Mouse (Mus musculus) testis, adult 2 months (tissue): ENCODE data around the gene Gucy2g. TPM values are rescaled to one million over a fixed set of nuclear protein-coding genes. Genes with fewer than 3 reads are reported as not detected.
A peak's percentile ranks its signal among the peaks of the same experiment; 100 is the strongest.

Experiments used
- H3K27ac ChIP-seq: fragments of 200-500 bp; 2 replicates; pipeline ENCODE4 v1.5.1; 2012; ENCODE audit warnings: low read depth, low read length; ENCODE audit not compliant: control insufficient read depth, insufficient read depth
- H3K27me3 ChIP-seq: fragments of 200-500 bp; 2 replicates; pipeline ENCODE4 v1.6.1; 2012; ENCODE audit warnings: mild to moderate bottlenecking, low read length, moderate library complexity; ENCODE audit not compliant: control insufficient read depth, insufficient read depth
- H3K36me3 ChIP-seq: fragments of 200-500 bp; 2 replicates; pipeline ENCODE4 v1.6.1; 2012; ENCODE audit warnings: mild to moderate bottlenecking, low read length; ENCODE audit not compliant: control insufficient read depth, insufficient read depth
- H3K4me1 ChIP-seq: fragments of 200-500 bp; 2 replicates; pipeline ENCODE4 v1.6.1; 2012; ENCODE audit warnings: low read length; ENCODE audit not compliant: control insufficient read depth, insufficient read depth
- H3K4me3 ChIP-seq: fragments of 200-500 bp; 2 replicates; pipeline ENCODE4 v1.5.1; 2012; ENCODE audit warnings: low read depth, mild to moderate bottlenecking, low read length, moderate library complexity, mixed read lengths; ENCODE audit not compliant: control insufficient read depth
- CTCF ChIP-seq: fragments of 200-500 bp; IDR thresholded peaks from 2 replicates; pipeline ENCODE4 v1.5.1; 2012; ENCODE audit warnings: low read depth, mild to moderate bottlenecking, inconsistent platforms, low read length, moderate library complexity; ENCODE audit not compliant: control insufficient read depth, insufficient read depth, insufficient replicate concordance
- POLR2A ChIP-seq: fragments of 200-500 bp; IDR thresholded peaks from 2 replicates; pipeline ENCODE4 v1.6.1; 2012; ENCODE audit warnings: low read depth, mild to moderate bottlenecking, inconsistent platforms, low read length, moderate library complexity; ENCODE audit not compliant: control insufficient read depth
- polyA plus RNA-seq: library from polyadenylated mRNA; depleted of rRNA; stranded (reverse); fragments of >200 nt; gene quantifications from 2 replicates; pipeline ENCODE4 v1.2.3, GENCODE M21; 2012

Gene Gucy2g
- polyA plus RNA-seq, 1 experiment = 1.9 TPM

DNA sequence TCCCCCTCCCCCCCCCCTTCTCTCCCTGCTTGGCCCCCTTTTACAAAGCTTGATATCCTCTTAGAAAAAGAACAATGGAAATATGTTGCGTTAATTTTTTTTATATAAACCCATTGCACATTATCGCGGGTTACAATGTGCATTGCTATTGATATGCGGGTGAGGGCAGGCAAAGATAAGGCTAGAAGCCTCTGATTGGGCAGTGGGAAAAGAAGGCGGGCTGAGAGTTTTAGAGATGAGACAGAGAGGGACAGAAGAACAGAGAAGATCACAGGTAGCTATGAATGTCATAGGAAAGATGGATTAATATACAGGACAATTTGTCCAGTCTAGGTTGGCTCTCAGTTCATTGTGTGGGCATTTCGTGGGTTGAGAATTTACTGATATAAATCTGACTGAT is 33.8 kb downstream of the Gucy2g start:
- no peaks in the 10 kb centered on the region for H3K36me3 ChIP-seq
- peaks cover 6% of the 10 kb centered on the region for H3K4me1 ChIP-seq
- H3K27me3 ChIP-seq = no peaks in the 10 kb centered on the region
- no peak for TF ChIP-seq CTCF
- no peak for TF ChIP-seq POLR2A
- H3K4me3 ChIP-seq = no peak overlapping the region
- H3K27ac ChIP-seq = no peak overlapping the region

DNA sequence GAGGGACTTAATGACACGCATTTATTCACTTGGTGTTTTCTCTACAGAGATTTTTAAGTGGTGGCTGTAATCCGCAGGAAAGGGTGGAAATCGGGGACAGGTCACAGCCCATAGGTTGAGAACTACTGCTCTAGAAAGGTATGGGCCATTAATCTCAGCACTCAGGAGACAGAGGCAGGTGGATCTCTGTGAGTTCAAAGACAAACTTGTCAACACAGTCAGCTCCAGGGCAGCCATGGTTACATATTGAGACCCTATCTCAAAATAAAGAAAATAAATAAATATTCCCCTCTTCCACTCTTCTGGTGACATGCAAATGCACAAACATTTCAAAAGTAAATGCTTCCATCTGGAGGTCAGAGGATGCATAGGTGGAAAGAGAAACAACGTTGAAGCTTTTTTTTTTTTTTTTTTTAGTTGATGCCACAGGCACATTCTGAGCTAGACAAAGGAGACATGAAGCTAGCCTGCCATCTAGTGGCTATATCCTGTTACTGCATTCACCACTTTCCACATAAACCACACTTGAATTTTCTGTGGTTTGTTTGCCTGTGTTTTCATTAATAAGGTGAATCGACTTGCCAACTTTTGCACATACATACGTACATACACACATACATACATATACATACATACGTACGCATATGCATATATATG is 34.4 kb downstream of the Gucy2g start:
- no peak overlapping the region for H3K4me3 ChIP-seq
- H3K36me3 ChIP-seq = no peaks in the 10 kb centered on the region
- H3K27me3 ChIP-seq = no peaks in the 10 kb centered on the region
- peaks cover 6% of the 10 kb centered on the region for H3K4me1 ChIP-seq
- TF ChIP-seq CTCF (no peak), POLR2A (no peak)
- no peak overlapping the region for H3K27ac ChIP-seq

DNA sequence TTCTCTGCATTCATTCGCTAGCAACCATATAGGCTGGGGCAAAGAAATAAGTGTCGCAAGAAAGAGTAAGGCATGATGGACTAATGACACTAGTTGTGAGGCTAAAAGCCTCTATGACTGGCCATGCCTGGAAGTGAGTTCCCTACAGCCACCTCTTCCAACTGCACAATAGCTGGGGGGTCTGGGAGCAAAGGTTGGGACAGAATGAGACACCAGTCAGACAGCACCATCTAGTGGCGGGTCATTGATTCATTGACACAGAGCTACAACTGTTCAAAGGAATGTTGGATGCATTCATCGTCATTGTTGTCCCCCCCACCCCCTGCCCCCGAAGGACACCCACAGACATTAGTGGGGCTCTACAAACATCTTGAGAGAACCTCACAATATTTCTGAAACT is 42.7 kb downstream of the Gucy2g start:
- TF ChIP-seq POLR2A (no peak), CTCF (peak; percentile 56; the same call in 1 of the 2 replicates)
- H3K27me3 ChIP-seq = no peaks in the 10 kb centered on the region
- no peak overlapping the region for H3K27ac ChIP-seq
- H3K4me3 ChIP-seq = no peak overlapping the region
- peaks cover 4% of the 10 kb centered on the region; the same call in 1 of the 2 replicates for H3K4me1 ChIP-seq
- H3K36me3 ChIP-seq = no peaks in the 10 kb centered on the region

DNA sequence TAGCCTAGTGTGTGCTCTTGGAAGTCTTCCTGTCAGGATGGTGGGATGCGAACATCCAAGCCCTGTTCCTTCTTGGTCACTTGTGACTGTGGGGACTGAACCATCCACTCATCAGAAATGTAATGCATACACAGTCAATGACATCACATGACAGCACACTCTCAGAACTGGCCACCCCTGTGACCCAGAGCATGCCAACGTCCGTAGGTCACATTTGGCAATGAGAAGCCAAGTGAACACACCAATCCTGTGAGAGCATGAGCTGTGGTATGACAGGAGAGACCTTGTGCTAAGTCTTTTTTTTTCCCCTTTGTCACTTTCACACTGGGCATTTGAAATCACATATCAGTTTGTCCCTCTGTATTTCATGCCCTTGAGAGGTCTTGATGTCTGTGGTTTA is 45.5 kb downstream of the Gucy2g start:
- no peak overlapping the region for H3K27ac ChIP-seq
- H3K36me3 ChIP-seq = no peaks in the 10 kb centered on the region
- TF ChIP-seq CTCF = no peak
- no peak for TF ChIP-seq POLR2A
- H3K4me3 ChIP-seq = no peak overlapping the region
- H3K4me1 ChIP-seq = peaks cover 6% of the 10 kb centered on the region
- no peaks in the 10 kb centered on the region for H3K27me3 ChIP-seq

DNA sequence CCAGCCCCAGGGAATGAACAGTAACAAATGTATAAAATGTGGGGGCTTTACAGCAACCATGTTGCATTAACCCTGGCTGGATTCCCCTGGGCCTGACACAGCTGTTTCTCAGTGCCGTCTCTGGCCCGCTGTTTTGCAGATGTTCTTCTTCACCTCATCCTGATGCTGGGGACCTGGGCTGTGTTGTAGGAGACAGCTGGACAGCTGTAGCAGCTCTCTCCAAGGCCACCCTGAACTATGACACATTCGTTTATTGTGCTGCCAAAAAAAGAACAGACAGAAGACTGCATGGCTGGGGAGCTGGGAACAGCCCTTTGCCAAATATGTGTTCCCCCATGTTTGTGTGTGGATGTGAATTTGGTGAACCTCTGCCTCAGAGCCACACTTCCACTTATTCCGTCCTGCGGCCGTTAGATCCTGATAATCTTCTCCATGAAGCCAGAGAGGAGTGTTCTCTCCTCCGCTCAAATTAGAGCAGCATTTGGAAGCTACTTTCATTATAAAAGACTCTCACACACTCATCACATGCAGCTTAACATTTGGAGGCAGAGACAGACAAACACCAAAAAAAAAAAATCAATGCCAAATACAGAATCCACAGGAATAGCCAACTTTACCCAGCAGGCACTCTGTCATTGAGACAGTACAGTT is 46.4 kb downstream of the Gucy2g start:
- Histone ChIP-seq H3K4me3 (no peak overlapping the region), H3K36me3 (no peaks in the 10 kb centered on the region), H3K27me3 (no peaks in the 10 kb centered on the region), H3K27ac (peak overlapping the region; percentile 49; the same call in 1 of the 2 replicates), H3K4me1 (peaks cover 6% of the 10 kb centered on the region)
- no peak for TF ChIP-seq POLR2A
- TF ChIP-seq CTCF = no peak

DNA sequence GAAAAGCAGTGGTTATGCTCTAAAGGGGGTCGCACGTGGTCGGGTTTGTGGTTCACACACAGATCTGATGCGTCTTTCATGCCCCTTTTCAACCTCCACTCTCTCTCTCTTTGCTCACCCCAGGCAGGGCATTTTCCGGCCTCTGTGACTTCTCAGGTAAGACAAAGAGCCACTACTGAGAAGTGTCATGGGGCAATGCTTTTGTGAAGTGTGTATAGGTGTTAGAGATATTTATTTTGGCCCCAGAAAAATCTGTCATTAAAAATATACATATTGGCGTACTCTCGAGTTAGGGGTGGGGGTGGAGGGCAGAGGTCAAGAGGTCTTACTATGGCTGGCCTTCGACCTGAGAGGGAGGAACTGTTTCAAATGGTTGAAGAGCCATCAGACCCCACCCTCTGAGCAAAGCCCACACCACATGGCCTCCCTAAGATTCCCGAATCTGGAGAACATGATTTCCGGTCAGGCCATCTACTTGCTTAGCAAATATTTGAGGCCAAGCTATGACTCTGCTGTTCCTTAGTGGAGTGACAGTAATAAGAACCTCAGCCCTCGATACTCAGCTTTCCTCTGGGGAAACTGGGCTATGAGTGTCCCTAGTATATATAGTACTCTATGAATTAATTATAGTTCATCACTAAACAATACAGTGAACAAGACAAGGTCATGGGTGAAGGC is 47.2 kb downstream of the Gucy2g start:
- no peak for TF ChIP-seq POLR2A
- H3K27me3 ChIP-seq = no peaks in the 10 kb centered on the region
- H3K4me1 ChIP-seq = peaks cover 6% of the 10 kb centered on the region
- H3K36me3 ChIP-seq = no peaks in the 10 kb centered on the region
- no peak overlapping the region for H3K4me3 ChIP-seq
- H3K27ac ChIP-seq = no peak overlapping the region

DNA sequence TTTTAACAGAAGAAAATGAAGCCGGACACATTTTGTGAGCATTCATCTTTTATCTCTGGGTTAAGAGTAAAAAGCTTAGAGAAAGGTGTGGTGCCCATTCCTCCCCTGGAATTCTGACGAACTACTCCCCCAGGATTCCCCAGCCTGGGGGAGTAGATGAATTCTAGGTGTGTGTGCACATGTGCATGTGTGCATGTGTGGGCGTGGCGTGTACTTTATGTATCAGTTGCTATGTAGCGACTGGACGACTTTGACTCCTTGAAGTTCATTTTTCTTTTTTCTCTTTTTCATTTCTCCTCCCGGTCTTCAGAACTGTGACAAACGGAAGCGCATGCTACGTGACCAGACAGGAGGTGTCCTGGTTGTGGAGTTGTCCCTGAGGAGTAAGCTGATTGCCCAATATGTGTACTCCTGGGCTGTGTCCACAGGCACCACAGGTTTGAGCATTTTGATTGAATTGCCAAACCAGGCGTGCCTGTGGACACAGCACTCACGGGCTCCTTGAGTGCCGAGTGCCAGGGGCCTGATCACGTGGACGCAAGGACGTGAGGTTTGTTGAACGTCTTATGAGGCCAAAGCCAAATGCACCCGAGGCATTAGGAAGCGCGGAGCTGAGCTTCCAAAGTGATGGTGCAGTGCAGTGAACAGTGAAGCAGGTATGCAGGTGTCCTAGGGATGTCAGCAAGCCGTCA is 48.6 kb downstream of the Gucy2g start:
- no peak overlapping the region for H3K27ac ChIP-seq
- H3K4me3 ChIP-seq = no peak overlapping the region
- TF ChIP-seq CTCF (no peak), POLR2A (no peak)
- no peaks in the 10 kb centered on the region for H3K27me3 ChIP-seq
- no peaks in the 10 kb centered on the region for H3K36me3 ChIP-seq
- peaks cover 6% of the 10 kb centered on the region for H3K4me1 ChIP-seq
